Mouse (Mus musculus): ENCODE results near the gene Nlgn3.
"Not testable (repeated sequence)": the region's sequence is repeated elsewhere in the genome, so short reads cannot be mapped to it uniquely, and the experiment has no call there.

Gene Nlgn3

DNA sequence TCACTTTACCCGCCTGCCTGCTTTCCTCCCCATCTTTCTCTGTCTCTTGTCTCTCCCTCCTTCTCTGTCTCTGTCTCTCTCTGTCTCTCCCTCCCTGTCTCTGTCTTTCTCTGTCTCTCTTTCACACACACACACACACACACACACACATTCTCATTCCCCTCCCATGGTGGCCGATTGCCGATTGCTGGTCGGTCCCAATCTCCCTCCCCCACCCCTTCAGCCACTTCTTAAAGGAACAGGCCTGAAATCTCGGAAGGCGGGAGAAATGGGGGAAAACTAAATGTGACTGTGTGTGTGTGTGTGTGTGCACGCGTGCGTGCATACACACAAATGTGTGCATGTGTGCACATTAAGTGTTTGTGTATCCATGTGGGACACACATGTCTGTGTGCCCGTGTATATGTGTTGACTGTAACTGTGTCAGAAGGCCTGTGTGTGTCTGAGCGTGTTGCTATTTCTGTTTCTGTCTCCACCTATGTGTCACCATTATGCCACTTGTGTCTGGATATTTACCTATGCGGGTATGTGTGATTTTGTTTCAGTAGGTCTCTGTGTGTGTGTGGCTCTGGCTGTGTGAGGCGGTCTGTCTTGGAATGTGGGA is 1.6 kb downstream of the Nlgn3 start:
- DNase-seq = no peak

DNA sequence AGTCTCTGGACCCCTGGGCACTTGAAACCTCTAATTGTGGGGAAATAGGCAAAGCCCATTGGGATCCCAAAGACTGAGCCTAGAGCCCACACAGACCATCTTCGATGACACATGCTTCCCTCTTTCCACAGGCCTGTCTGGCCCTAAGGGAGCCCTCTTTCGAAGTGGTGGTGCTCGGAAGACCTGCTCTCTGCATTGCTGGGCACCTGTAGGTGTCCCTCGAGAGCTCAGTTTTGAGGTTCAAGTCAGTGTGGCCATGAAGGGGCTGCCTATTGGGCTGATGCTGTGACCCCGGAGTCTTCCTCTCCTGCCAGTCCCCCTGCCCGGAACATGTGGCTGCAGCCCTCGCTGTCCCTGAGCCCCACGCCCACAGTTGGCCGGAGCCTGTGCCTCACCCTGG is 2.7 kb downstream of the Nlgn3 start:
- no peak for DNase-seq

DNA sequence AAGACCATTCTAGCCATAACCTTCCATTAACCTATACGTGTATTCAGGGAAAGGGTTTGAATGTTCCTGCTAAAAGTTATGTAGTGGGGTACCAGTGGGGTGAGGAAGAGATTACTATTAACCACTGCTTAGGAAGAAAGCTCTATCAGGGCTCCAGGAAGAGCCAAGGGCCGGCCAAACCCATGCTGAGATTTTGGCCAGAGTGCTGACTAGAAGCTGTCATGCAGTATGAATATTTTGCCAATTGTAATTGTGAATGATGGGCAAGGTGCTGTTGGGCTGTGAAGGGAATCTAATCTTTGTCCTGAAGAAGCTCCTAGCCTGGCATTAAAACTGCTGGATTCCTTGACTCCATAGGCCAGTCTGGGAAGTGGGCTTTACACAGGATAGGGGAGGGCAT is 5.7 kb downstream of the Nlgn3 start:
- DNase-seq = no peak

DNA sequence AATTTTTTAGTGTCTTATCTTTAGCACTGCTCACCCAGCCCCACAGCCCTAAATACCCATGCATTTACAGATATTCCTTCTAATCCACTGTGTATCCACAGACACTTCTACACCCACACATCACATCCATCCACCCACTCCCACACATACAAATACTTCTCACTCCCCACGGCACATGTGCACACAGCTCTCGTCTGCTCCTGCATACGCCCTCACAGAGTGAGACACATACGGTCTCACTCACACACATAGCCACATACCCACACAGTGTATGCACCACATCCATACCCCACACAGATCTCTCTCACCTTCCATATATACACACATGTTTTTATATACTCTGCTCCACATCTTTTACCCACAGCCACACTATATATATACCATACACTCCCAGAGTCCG is 10.3 kb downstream of the Nlgn3 start:
- no peak for DNase-seq

DNA sequence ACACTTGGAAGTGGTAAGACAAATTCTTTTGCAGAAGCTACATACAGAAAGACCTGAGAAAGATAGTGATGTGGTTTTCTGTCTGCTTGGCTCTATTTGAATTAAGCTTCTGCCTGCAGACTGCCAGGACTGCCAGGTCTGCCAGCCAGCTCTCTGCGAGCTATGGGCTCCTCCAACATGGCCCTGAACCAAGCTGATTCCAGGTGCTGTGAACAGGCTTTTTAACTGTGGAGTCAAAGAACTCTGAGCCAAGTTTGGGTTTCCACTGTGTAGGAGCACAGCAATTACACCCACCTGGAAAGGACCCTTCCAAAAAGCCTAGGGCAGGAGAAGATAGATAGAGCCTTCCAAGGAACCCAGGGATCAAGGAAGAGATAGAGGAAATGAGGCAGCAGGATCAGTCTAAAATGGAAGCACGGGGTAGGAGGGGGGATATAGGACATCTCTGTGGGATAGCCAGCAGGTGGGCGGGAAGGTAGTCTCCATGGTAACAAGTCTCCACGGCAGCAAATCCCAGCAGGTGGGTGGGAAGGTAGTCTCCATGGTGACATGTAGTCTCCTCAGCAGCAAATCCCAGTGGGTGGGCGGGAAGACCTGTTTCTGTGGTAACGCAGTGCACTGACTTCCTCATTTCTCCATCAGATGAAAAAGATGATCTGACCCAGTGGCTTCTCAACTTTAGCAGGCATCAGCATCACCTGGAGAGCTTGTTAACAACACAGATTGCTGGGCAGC is 14.8 kb downstream of the Nlgn3 start:
- no peak for DNase-seq

DNA sequence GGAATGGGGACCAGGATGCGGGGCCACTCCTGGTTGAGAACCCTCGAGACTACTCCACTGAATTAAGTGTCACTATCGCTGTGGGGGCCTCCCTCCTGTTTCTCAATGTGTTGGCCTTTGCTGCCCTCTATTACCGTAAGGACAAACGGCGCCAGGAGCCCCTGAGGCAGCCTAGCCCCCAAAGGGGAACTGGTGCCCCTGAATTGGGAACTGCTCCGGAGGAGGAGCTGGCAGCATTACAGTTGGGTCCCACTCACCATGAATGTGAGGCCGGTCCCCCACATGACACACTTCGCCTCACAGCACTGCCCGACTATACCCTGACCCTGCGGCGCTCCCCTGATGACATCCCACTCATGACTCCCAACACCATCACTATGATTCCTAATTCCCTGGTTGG is 20.8 kb downstream of the Nlgn3 start:
- no peak for DNase-seq

DNA sequence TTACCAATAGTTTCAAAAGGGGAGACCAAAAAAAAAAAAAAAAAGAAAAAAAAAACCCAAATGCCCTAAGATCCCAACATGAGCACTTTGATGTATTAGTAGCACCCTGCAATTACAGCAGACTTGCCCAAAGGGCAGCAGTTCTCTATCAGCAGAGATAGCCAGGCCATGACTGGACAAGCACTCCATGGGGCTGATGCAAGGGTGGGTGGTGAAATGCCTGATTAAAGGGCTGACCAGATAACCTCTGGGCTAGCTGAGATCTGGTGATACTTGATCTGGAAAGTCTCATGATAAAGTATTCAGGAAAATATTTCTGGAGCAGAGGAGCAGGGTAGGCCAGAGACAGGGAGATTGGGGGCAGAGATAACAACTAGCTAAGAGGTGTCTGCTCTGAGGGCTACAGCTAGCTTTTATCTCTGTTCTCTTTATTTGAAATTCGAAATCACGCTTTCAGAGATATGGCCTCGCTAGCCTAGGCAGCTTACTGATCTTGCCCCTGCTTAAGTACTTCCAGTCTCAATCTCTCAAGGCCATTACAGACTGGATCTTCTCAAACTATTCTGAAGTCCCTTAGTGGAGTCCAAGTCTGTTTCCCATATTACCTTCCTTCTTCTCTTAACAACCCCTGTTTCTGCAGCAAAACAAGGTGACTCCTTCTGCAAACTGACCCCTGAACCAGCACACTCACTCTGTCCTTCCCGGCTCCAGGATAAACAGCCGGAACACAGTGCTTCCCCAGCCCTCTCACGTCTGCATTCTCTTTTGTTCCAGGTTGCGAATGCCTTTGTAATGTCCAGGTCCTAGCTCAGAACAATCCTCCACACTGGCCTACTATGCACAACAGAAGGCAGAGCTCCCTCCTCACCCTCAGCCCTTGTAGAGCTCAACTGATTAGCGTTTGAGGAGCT is 27.3 kb downstream of the Nlgn3 start:
- no peak for DNase-seq

DNA sequence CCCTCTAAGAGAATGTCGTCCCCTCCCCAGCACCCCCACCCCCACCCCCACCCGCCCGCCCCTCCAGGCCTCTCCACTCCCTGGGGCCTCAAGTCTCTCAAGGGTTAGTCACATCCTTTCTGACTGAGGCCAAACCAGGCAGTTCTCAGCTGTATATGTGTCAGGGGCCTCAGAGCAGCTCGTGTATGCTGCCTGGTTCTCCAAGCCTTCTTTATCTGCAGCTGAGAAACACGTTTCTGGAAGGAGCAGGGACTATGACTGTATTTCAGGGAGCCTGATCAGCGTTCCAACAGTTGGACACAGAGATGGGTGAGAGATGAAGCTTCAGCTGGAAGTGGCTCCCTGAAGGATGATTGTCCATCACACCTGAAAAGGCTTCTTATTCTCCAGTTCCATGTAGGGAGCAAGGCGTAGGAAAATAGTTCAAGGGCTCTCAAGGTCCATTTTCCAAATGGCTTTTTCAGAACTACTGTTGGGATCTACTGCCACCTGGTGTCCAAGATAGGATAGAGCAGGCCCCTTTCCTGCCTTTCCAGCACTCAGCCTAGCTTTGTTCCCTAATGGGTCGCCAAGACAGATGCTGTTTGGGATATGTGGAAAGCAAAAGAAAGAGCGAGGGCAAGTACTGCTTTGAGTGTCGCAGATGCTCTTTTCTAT is 30.5 kb downstream of the Nlgn3 start:
- DNase-seq = peak; percentile 43 to 66

DNA sequence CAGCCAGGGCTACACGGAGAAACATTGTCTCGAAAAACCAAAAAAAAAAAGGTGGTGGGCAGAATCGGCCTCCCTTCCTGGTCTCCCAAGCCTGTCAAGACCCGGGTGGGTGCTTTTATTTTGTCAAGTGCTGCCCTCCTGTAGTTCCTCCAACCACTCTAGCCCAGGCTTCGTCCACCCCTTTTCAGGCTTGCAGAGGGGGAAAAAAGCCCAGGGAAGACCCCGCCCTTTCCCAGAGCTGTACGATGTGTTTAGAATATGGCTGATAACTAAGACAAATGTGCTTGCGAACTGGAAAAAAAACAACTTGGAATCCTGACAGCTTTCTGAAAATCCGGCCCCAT is 33.0 kb downstream of the Nlgn3 start:
- DNase-seq = no peak

DNA sequence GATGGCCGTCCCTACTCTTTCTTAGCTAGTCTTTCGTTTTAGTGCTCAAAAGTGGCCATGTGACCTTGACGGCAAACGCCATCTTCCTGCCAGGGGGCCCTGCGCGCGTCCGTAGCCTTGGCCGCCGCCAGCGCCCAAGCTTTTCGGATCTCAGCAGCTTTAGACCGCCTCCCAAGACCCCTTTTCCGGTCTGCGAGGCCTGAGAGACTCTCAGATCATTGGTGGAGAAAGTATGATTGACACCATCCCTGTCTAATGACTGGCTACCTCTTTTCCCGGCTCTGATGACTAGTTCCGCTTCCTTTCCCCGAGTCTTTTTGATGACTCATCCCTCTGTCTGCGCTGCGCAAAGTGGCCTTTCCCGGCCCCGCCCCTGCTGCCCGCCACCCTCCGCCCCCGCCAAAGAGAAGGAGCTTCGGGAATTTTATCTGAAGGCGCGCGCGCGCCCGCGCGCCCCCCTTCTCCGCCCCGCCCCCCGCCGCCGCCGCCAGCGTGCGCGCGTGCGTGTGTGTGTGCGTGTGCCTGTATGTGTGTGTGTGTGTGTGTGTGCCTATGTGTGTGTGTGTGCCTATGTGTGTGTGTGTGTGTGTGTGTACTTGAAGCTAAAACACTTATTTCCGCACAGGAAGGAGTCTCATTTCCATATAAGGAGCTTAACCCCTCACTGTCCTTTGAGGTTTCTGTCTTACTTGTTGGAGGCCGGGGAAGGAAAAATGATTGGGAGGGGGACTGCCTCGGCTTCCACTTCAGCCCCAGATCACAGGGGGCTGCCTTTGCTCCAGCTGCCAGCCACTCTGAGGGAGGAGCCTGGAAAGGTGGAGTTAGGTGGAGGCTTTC is 33.6 kb downstream of the Nlgn3 start:
- peak; percentile 83 to 95 for DNase-seq

DNA sequence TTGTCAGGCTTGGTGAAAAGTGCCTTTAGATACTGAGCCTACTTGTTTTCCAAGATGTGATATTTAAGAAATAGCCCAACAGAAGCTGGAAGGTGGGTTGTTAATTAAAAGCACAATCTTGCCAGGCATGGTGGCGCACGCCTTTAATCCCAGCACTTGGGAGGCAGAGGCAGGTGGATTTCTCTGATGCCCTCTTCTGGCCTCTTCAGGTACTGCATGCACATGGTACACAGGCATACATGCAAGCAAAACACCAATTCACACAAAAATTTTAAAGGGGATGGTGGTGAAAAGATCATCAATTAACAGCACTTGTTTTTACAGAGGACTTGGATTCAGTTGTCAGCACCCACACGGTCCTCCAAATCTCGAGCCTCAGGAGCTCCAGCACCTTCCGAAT is 35.6 kb downstream of the Nlgn3 start:
- peak in 1 of 2 experiments; percentile 17 for DNase-seq

DNA sequence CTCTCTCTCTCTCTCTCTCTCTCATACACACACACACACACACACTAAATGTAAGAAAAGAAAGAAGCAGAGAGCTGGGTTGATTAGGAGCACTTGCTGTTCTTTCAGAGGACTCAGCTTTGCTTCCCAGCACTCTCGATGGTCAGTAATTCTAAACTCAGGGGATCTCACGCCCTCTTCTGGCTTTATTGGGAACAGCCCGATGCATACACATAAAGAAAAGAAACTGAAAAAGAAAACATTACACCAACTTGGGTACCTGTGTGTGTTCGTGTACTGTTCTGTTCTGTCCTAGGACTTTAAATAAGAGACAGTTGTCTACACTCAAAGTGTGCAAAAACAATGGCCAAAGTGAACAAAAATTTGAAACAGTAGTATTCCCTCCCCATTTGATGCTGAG is 39.7 kb downstream of the Nlgn3 start:
- no peak for DNase-seq

DNA sequence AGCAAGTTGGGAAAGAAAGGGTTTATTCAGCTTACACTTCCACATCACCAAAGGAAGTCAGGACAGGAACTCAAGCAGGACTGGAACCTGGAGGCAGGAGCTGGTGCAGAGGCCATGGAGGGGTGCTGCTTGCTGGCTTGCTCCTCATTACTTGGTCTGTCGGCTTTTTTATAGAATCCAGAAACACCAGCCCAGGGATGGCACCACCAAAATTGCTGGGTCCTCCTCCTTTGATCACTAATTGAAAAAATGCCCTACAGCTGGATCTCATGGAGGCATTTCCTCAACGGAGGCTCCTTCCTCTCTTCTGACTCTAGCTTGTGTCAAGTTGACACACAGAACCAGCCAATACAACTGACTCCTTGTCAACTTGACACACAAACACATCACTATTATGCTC is 43.9 kb downstream of the Nlgn3 start:
- not testable (repeated sequence) for DNase-seq

DNA sequence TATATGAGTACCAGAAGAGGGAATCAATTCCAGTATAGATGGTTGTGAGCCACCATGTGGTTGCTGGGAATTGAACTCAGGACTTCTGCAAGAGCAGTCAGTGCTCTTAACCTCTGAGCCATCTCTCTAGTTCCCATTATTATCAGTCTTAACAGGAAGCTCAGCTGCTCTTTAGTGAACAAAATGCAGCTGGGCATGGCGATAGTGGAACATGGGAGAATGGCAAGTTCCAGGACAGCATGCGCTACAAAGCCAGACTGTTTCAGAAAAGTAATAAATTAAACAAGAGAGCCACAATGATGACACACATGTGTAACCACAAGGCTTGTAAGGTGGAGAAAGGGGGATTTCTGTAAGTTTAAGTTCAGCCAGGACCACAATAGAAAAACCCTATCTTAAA is 46.5 kb downstream of the Nlgn3 start:
- DNase-seq = no peak

DNA sequence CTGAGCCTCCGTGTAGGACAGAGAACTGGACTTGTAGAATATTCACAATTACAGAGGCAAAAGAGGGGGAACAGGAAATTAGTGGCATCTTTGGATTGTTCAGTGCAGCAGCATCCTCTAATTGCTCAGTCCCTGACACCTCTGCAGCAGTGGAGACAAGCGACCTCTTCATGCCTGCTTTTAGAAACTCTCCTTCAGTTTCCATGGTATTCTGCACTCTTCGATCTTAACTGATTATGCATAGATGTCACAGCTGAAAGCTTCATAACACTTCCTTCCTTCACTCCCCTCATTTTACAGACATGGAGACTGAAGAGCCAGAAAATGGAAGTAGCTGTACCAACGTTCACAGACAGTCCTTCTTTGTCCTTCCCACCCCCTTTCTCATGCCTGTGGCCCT is 47.5 kb downstream of the Nlgn3 start:
- no peak for DNase-seq

DNA sequence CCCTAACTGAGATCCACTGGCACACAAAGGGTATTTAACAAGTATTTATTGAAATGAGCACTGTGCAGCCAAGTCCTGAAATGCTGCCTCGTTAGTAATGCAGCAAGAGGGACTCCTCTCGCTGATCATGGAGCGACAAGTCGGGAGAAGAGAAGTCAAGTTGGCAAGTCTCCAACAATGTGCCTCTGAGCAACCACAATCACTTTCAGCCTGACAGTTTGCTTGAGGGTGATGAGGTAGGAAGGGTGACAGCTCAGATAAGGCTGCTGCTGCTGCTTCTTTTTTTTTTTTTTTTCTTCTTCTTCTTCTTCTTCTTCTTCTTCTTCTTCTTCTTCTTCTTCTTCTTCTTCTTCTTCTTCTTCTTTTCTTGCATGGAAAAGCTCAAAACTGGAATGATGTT is 52.2 kb downstream of the Nlgn3 start:
- DNase-seq = no peak

DNA sequence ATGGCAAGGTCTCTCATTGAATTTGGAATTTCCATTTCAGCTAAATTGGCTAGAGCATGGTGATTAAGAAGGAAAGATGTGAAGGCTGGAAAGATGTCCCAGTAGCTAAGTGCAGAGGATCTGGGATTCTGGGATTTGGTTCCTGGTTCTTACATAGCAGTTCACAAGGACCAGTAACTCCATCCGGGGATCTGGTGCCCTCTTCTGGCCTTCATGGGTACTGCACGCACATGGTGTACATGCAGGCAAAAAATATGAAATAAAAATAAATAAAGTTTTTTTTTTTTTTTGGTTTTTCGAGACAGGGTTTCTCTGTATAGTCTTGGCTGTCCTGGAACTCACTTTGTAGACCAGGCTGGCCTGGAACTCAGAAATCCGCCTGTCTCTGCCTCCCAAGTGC is 59.9 kb downstream of the Nlgn3 start:
- DNase-seq = not testable (repeated sequence)

DNA sequence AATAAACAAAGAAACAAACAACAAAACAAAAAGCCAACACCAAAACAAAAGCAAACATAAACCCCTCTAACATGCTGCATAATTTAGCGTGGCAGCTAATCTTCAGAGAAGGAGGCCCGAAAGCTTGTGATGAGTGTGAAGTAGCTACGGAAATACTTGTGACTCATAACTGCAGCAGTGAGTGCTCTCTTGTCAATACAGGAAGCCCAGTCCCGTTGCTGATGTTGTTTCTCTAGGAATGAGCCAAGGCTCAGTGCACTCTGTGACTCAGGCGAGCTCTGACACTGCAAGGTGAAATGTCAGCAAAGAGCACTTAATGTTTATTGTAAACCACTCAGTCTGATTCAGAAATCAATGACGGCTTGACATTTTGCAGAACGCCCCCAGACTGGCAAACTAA is 70.0 kb downstream of the Nlgn3 start:
- DNase-seq = no peak

DNA sequence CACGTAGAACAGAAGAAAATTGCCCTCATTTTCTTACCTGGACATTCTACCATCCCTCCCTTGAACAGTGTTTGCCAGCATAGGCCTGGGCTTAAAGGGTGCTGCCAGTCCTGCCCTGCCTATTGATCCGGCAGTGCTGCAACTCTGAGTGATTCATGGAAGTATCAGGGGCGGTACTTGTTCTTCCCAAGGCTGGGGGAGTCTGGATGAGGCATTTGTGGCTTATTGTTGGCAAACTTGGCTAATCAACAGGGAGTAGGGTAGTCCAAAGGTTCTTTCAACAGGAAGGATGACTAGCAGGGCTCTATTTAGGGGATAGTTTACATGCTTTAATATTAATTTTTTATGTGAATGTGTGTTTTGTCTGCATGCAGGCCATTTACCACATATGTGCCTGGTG is 71.6 kb downstream of the Nlgn3 start:
- DNase-seq = no peak

DNA sequence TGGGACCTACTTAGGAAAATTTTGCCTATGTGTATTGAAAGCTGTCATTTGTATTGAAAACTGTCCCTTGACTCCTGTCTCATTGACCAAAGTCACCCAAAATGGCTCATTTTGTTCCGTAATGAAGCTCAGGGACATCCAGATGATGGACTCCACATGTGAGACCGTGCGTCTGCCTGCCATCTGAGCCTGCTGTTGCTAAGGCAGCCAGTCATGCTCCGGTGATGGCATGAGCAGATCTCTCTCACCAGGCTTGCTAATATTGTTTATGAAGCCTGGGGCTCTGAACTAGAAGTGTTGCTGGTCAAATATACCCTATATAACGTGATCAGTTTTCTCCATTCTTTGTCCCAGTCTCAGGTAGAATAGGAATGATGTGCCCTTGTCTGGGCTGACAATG is 74.0 kb downstream of the Nlgn3 start:
- DNase-seq = no peak

Measured in kidney, adult 8-10 months (tissue).